Mouse (Mus musculus) forebrain, embryonic 10.5 days (tissue): ENCODE measurements around the gene Abhd12. TPM values are rescaled to one million over a fixed set of nuclear protein-coding genes. Genes with fewer than 3 reads are reported as not detected.

ENCODE experiments used
- DNase-seq: peaks from one replicate; pipeline ENCODE4 v3.0.0-alpha.2; 2017; ENCODE audit warnings: low spot score; ENCODE audit errors: extremely low spot score
- H3K27ac ChIP-seq: fragments of 300-500 bp; sonication (generic); 2 replicates; pipeline ENCODE4 v1.5.1; 2016; ENCODE audit warnings: mild to moderate bottlenecking
- H3K27me3 ChIP-seq: fragments of 300-500 bp; sonication (generic); 2 replicates; pipeline ENCODE4 v1.6.1; 2016; ENCODE audit warnings: mild to moderate bottlenecking; ENCODE audit not compliant: poor library complexity, severe bottlenecking
- H3K36me3 ChIP-seq: fragments of 300-500 bp; sonication (generic); replicated peaks from 2 replicates; pipeline ENCODE4 v1.6.1; 2016; ENCODE audit warnings: mild to moderate bottlenecking, moderate library complexity
- H3K4me1 ChIP-seq: fragments of 300-500 bp; sonication (generic); 2 replicates; pipeline ENCODE4 v1.6.1; 2016
- H3K4me3 ChIP-seq: fragments of 300-500 bp; sonication (generic); 2 replicates; pipeline ENCODE4 v1.5.1; 2016; ENCODE audit warnings: mild to moderate bottlenecking, moderate library complexity
- H3K9me3 ChIP-seq: fragments of 300-500 bp; sonication (generic); 2 replicates; pipeline ENCODE4 v1.6.1; 2016; ENCODE audit warnings: mild to moderate bottlenecking, moderate library complexity
- WGBS: fragments of 180-500 bp; shearing (Covaris S2); methylation state at CpG from one replicate; pipeline ENCODE4 v1.1.7; 2016; 5-methylcytosine and 5-hydroxymethylcytosine counted together
- polyA plus RNA-seq: library from polyadenylated mRNA; unstranded; fragments of >200 nt; fragmentation: Nextera tagmentation; extraction: Ambion mirVana; gene quantifications from 2 replicates; pipeline ENCODE4 v1.2.1, GENCODE M21; 2016

The Abhd12 gene
- polyA plus RNA-seq, 1 experiment from 2014 or later = 48.4 TPM

GRCm38 (mm10) chr2:150835975-150836374, 68.6 kb downstream of the Abhd12 start:
- Histone ChIP-seq H3K27ac (no peak overlapping the region), H3K4me1 (no peaks in the 10 kb centered on the region), H3K36me3 (peaks cover 86% of the 10 kb centered on the region), H3K9me3 (no peaks in the 10 kb centered on the region), H3K4me3 (no peak overlapping the region), H3K27me3 (no peaks in the 10 kb centered on the region)
- no peak for DNase-seq
- 93% methylated on average over 4 of the region's 4 CpGs for WGBS

GRCm38 (mm10) chr2:150834616-150835015, 69.9 kb downstream of the Abhd12 start:
- Histone ChIP-seq H3K9me3 (no peaks in the 10 kb centered on the region), H3K36me3 (peaks cover 93% of the 10 kb centered on the region), H3K27ac (no peak overlapping the region), H3K4me1 (no peaks in the 10 kb centered on the region), H3K4me3 (no peak overlapping the region), H3K27me3 (no peaks in the 10 kb centered on the region)
- WGBS = 96% methylated on average over 7 of the region's 7 CpGs
- DNase-seq = no peak

- H3K36me3 ChIP-seq = peaks cover 97% of the 10 kb centered on the region
Measured at GRCm38 (mm10) chr2:150832029-150832428, 72.5 kb downstream of the Abhd12 start.

DNA sequence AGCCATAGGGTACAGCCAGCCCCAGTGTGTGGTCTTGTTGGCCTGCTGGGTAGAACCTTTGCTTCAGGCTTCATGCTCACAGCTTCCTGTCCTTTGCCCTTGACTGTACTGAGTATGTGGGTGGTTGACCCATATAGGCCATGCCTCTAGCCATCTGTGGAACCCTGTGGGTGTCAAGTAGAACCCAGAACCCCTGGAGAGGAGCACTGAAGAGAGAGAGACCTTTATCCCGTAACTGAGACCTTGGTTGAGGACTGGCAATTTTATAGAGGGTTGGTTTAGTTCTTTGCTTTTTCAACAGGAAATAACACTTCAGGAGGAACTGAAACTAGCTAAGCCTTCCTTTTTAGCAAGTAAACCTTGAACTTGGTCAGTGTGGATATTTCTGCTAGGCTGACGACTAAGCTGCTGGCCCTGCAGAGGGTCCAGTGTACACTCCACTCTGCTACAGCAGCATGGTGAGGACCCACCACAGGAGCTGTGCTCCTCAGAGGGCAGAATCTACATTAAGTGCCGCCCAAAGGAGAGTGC, 73.6 kb downstream of the Abhd12 start:
- WGBS = 93% methylated on average over 3 of the region's 3 CpGs

More at GRCm38 (mm10) chr2:150832029-150832428, 72.5 kb downstream of the Abhd12 start:
- H3K4me1 ChIP-seq = no peaks in the 10 kb centered on the region
- 90% methylated on average over 7 of the region's 7 CpGs for WGBS
- DNase-seq = no peak
- H3K27me3 ChIP-seq = no peaks in the 10 kb centered on the region
- H3K4me3 ChIP-seq = no peak overlapping the region
- no peak overlapping the region for H3K27ac ChIP-seq
- H3K9me3 ChIP-seq = no peaks in the 10 kb centered on the region

DNA sequence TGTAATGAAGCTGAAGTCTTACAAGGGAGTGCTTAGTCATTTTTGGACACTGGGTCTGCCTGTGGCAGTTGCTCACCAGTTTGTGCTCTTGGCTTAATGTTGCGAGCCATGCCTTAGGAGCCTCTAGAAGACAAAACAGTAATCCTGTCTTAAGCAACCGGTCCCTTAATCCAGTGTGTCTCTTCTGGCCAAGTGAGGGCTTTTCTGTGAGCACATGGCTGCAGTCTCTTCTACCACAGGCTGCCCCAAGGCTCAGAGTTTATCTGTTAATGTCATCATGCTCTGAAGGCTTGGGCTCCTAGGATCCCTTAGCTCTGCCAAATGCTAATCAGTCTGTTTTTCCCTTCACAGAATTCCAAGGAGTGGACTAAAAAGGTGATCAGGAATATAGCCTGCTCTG, 74.5 kb downstream of the Abhd12 start:
- Histone ChIP-seq H3K27ac (no peak overlapping the region), H3K9me3 (no peaks in the 10 kb centered on the region), H3K4me1 (no peaks in the 10 kb centered on the region), H3K4me3 (no peak overlapping the region), H3K36me3 (peaks cover 100% of the 10 kb centered on the region), H3K27me3 (no peaks in the 10 kb centered on the region)
- 87% methylated on average over 2 of the region's 2 CpGs for WGBS
- no peak for DNase-seq

More for the DNA sequence above, 73.6 kb downstream of the Abhd12 start:
- Histone ChIP-seq H3K9me3 (no peaks in the 10 kb centered on the region), H3K27ac (no peak overlapping the region), H3K4me3 (no peak overlapping the region), H3K27me3 (no peaks in the 10 kb centered on the region), H3K36me3 (peaks cover 100% of the 10 kb centered on the region), H3K4me1 (no peaks in the 10 kb centered on the region)
- no peak for DNase-seq

DNA sequence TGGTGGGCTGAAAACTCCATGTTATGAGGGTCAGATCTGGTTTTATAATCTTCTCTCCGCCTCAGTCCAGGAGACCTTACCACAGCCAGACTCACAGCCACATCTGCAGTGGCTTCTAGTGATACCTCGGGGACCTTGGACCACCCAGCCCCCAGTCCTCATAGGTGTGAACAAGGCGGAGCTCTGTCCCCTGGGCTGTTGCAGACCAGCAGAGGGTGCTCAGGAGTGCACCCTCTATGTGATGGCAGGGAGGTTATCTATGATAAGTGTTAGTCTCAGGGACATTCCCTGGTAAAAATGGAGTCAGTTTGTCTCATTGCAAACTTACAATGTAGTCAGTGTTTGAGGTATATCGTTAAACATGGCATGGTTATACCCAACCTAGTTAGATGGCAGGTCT, 75.9 kb downstream of the Abhd12 start:
- Histone ChIP-seq H3K4me1 (no peaks in the 10 kb centered on the region), H3K27ac (no peak overlapping the region), H3K27me3 (no peaks in the 10 kb centered on the region), H3K36me3 (peaks cover 100% of the 10 kb centered on the region), H3K9me3 (no peaks in the 10 kb centered on the region), H3K4me3 (no peak overlapping the region)
- 94% methylated on average over 4 of the region's 4 CpGs for WGBS
- DNase-seq = no peak

GRCm38 (mm10) chr2:150828164-150828563, 76.4 kb downstream of the Abhd12 start:
- H3K36me3 ChIP-seq = peaks cover 100% of the 10 kb centered on the region

DNA sequence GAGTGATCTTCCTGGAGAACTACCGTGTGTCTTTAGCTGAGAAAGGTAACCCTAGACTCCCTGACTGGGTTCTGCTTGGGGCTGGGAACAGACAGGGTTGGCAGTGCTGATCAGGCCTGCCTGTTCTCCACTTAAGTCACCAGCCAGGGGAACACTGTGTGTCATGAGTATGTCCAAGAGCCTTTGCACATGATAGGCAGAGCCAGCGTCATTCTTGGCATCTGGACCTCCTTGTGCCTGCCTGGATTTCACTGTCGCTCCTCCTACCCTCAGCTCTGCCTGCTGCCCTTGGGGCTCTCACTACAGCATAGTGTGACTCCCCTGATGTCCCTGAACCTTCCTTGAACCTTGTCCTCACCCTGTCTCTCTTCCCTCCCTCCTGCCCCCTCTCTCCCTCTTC, 78.1 kb downstream of the Abhd12 start:
- Histone ChIP-seq H3K27me3 (no peaks in the 10 kb centered on the region), H3K36me3 (peaks cover 97% of the 10 kb centered on the region), H3K9me3 (no peaks in the 10 kb centered on the region), H3K27ac (no peak overlapping the region), H3K4me1 (no peaks in the 10 kb centered on the region), H3K4me3 (no peak overlapping the region)
- WGBS = 95% methylated on average over 3 of the region's 3 CpGs
- DNase-seq = no peak

More at GRCm38 (mm10) chr2:150828164-150828563, 76.4 kb downstream of the Abhd12 start:
- no peaks in the 10 kb centered on the region for H3K4me1 ChIP-seq
- H3K9me3 ChIP-seq = no peaks in the 10 kb centered on the region
- no peak for DNase-seq
- 89% methylated on average over 3 of the region's 3 CpGs for WGBS
- no peaks in the 10 kb centered on the region for H3K27me3 ChIP-seq
- H3K4me3 ChIP-seq = no peak overlapping the region
- no peak overlapping the region for H3K27ac ChIP-seq

DNA sequence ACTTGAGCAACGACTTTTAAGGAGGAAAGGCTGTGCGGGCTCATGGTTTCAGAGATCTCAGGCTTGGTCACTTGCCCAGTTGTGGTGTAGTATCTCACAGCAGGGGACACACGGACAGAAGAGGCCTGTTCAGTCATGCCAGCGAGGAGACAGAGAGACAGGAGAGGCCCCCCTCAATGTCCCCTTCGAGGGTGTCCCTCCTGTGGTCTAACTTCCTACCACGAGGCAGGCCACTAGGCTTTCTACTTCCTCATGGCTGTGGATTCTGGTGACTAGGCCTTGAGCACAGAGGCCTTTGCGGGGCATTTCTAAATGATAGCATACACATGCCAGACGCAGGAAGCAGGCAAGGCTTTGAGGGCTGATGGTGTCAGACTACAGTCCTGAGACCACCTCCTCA, 81.6 kb downstream of the Abhd12 start:
- Histone ChIP-seq H3K9me3 (no peaks in the 10 kb centered on the region), H3K27ac (no peak overlapping the region), H3K4me3 (no peak overlapping the region), H3K36me3 (peaks cover 96% of the 10 kb centered on the region), H3K4me1 (no peaks in the 10 kb centered on the region), H3K27me3 (no peaks in the 10 kb centered on the region)
- WGBS = 86% methylated on average over 8 of the region's 8 CpGs
- DNase-seq = no peak

DNA sequence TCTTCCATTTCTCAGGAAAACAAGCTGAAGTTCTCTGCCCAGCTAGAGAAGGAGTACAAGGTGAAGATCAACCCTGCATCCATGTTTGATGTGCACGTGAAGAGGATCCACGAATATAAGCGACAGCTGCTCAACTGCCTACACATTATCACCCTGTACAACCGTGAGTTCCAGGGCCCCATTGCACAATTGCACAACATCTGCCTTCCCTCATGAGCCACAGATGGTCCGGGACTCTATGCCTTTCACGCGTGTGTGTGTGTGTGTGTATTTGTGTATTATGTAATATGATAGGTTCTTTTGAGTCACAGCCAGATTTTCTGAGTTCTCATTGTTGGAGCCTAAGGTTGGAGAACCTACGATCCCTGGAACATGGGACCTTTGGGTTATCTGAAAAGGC, 83.8 kb downstream of the Abhd12 start:
- H3K9me3 ChIP-seq = no peaks in the 10 kb centered on the region
- 95% methylated on average over 8 of the region's 8 CpGs for WGBS
- no peak for DNase-seq
- H3K4me1 ChIP-seq = no peaks in the 10 kb centered on the region
- H3K27me3 ChIP-seq = no peaks in the 10 kb centered on the region
- H3K27ac ChIP-seq = no peak overlapping the region
- peaks cover 96% of the 10 kb centered on the region for H3K36me3 ChIP-seq
- no peak overlapping the region for H3K4me3 ChIP-seq

GRCm38 (mm10) chr2:150818742-150819141, 85.8 kb downstream of the Abhd12 start:
- no peaks in the 10 kb centered on the region for H3K4me1 ChIP-seq
- DNase-seq = no peak
- no peaks in the 10 kb centered on the region for H3K9me3 ChIP-seq
- H3K4me3 ChIP-seq = no peak overlapping the region
- peaks cover 96% of the 10 kb centered on the region for H3K36me3 ChIP-seq
- H3K27me3 ChIP-seq = no peaks in the 10 kb centered on the region
- no peak overlapping the region for H3K27ac ChIP-seq
- 94% methylated on average over 8 of the region's 8 CpGs for WGBS

DNA sequence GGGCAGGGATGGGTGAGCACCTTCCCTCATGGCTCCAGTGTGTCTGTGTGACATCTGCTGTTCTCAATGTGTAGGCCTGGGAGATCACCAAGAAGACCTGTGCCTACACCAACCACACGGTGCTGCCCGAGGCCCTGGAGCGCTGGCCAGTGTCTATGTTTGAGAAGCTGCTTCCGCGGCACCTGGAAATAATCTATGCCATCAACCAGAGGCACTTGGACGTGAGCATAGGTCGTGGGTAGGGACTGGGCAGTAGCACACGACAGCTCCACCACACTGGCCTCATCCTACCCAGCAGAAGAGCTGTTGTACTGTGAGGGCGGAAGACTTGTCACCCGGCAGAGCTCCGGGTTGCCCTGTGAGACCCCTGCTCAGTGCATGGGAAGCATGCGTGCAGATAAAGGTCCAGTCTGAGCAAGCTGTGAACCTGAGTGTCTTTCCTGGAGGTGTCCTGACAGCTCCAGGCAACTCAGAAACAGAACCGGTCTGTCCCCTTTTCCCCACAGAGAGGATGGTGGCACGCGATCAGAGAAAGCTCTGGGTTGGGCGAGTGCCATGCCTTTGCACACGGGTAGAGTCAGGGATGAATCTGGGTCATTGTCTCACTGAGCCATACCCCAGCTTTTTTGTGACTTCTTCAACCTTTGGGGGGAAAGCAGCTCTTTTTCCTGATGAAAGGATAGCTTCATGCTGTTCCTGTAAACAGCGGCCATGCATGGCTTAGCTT, 87.7 kb downstream of the Abhd12 start:
- WGBS = 96% methylated on average over 18 of the region's 18 CpGs
- Histone ChIP-seq H3K9me3 (no peaks in the 10 kb centered on the region), H3K4me1 (no peaks in the 10 kb centered on the region), H3K27me3 (no peaks in the 10 kb centered on the region), H3K27ac (no peak overlapping the region), H3K4me3 (no peak overlapping the region), H3K36me3 (peaks cover 97% of the 10 kb centered on the region)
- DNase-seq = no peak

GRCm38 (mm10) chr2:150812816-150813215, 91.7 kb downstream of the Abhd12 start:
- Histone ChIP-seq H3K27ac (no peak overlapping the region), H3K27me3 (no peaks in the 10 kb centered on the region), H3K4me1 (no peaks in the 10 kb centered on the region), H3K9me3 (no peaks in the 10 kb centered on the region), H3K4me3 (no peak overlapping the region), H3K36me3 (peaks cover 99% of the 10 kb centered on the region)
- 89% methylated on average over 6 of the region's 6 CpGs for WGBS
- DNase-seq = no peak
